ENCODE assay signal across 10 mouse cellular contexts in the genomic region with DNA sequence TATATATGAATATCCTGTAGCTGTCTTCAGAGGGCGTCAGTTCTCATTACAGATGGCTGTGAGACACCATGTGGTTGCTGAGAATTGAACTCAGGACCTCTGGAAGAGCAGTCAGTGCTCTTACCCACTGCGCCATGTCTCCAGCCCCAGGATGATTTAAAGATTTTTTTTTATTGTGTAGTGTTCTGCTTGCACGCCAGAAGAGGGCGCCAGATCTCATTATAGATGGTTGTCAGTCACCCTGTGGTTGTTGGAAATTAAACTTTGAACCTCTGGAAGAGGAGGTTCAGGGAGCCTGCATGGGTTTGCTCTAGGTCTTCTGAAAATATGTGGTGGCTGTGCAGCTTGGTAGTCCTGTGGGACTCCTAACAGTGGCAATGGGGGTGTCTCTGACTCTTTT. TPM values are rescaled to one million over a fixed set of nuclear protein-coding genes. Genes with fewer than 3 reads are reported as not detected.
DNase-seq lines count a peak whose midpoint lies in the region; ATAC-seq and TF ChIP-seq lines count a peak whose summit lies in the region.
"Had no signal": no experiment of that assay in that cellular context is flagged by ENCODE, and none has a peak within 500 bp of the region (broad histone marks: within the 10 kb centered on the region; RNA-seq: fewer than 3 reads in every experiment).

No protein-coding gene starts in this region.

- no peak overlapping the region for H3K9ac ChIP-seq in heart, embryonic 11.5 days (ENCODE audit: low read depth, low read length)
- no peak overlapping the region for H3K9ac ChIP-seq in liver, embryonic 11.5 days (ENCODE audit: low read depth, low read length)
- H3K9ac ChIP-seq: limb, embryonic 12.5 days had no signal

- 39% methylated on average over 4 of the region's 4 CpGs for WGBS in heart, embryonic 11.5 days (ENCODE audit: insufficient replicate concordance)
- WGBS in liver, embryonic 11.5 days: 26% methylated on average over 4 of the region's 4 CpGs
- 33% methylated on average over 4 of the region's 4 CpGs for WGBS in small intestine, adult 2 months

- no peaks in the 10 kb centered on the region for H3K9me3 ChIP-seq in heart, embryonic 11.5 days (replicated peaks; ENCODE audit: control insufficient read depth, low read length)
- H3K9me3 ChIP-seq in liver, embryonic 11.5 days (ENCODE audit: control insufficient read depth, low read length): no peaks in the 10 kb centered on the region

- H3K27me3 ChIP-seq in heart, embryonic 11.5 days (ENCODE audit: control insufficient read depth, insufficient read depth, low read length): no peaks in the 10 kb centered on the region
- no peaks in the 10 kb centered on the region for H3K27me3 ChIP-seq in liver, embryonic 11.5 days (replicated peaks; ENCODE audit: control insufficient read depth, insufficient read depth, low read length)
- H3K27me3 ChIP-seq in small intestine, adult 2 months (ENCODE audit: control insufficient read depth, insufficient read depth, low read length): no peaks in the 10 kb centered on the region
- H3K27me3 ChIP-seq: limb, embryonic 12.5 days had no signal

- no peak overlapping the region for H3K27ac ChIP-seq in heart, embryonic 11.5 days (ENCODE audit: low read depth, low read length)
- H3K27ac ChIP-seq in liver, embryonic 11.5 days (ENCODE audit: low read depth, low read length): no peak overlapping the region
- H3K27ac ChIP-seq in small intestine, adult 2 months (ENCODE audit: insufficient read depth, low read depth, low read length): peak overlapping the region; percentile 43; the same call in 1 of the 2 replicates
- H3K27ac ChIP-seq: limb, embryonic 12.5 days had no signal

- ATAC-seq in heart, embryonic 11.5 days (replicated peaks; ENCODE audit: insufficient number of reproducible peaks, low FRiP score, low TSS enrichment): no peak
- ATAC-seq in common myeloid progenitor, adult 5-6 weeks (replicated peaks; ENCODE audit: low read depth, poor library complexity, severe bottlenecking): peak; percentile 62
- ATAC-seq in liver, embryonic 11.5 days (replicated peaks; ENCODE audit: low FRiP score): no peak

- DNase-seq in heart, adult 11 months: peak; percentile 51
- peak; percentile 39 for DNase-seq in 3134 (ENCODE audit: extremely low read depth, insufficient read length, low spot score)
- peak; percentile 50 for DNase-seq in MEL-GATA-1-ER (ENCODE audit: extremely low read depth, low read depth)
- peak; percentile 46 for DNase-seq in liver, embryonic 11.5 days (ENCODE audit: low spot score)
- no peak for DNase-seq in layer of hippocampus, adult 8-10 months (ENCODE audit: low spot score in 2 of 2)

- TF ChIP-seq POLR2A in small intestine, adult 2 months (IDR thresholded peaks at IDR 0.05; ENCODE audit: low read depth, low read length): no peak

- no peak overlapping the region for H3K4me2 ChIP-seq in heart, embryonic 11.5 days
- no peak overlapping the region for H3K4me2 ChIP-seq in liver, embryonic 11.5 days
- H3K4me2 ChIP-seq: limb, embryonic 12.5 days had no signal

- no peak overlapping the region for H3K4me3 ChIP-seq in heart, embryonic 11.5 days (ENCODE audit: low read depth, low read length)
- no peak overlapping the region for H3K4me3 ChIP-seq in liver, embryonic 11.5 days (ENCODE audit: low read depth, low read length)
- H3K4me3 ChIP-seq in small intestine, adult 2 months (ENCODE audit: low read depth, low read length): no peak overlapping the region
- H3K4me3 ChIP-seq: limb, embryonic 12.5 days had no signal

- no peaks in the 10 kb centered on the region for H3K4me1 ChIP-seq in heart, embryonic 11.5 days (ENCODE audit: control insufficient read depth, insufficient read depth, low read length)
- H3K4me1 ChIP-seq in liver, embryonic 11.5 days (replicated peaks; ENCODE audit: control insufficient read depth, insufficient read depth, low read length): no peaks in the 10 kb centered on the region
- no peaks in the 10 kb centered on the region for H3K4me1 ChIP-seq in small intestine, adult 2 months (ENCODE audit: control insufficient read depth, insufficient read depth, insufficient read length, low read length)

- TF ChIP-seq CTCF in small intestine, adult 2 months (IDR thresholded peaks at IDR 0.05; ENCODE audit: extremely low read depth, insufficient read length, insufficient replicate concordance, low read depth, low read length): peak; percentile 35; the same call in 1 of the 2 replicates

- H3K36me3 ChIP-seq in heart, embryonic 11.5 days (ENCODE audit: control insufficient read depth, insufficient read depth, low read length): no peaks in the 10 kb centered on the region
- no peaks in the 10 kb centered on the region for H3K36me3 ChIP-seq in liver, embryonic 11.5 days (ENCODE audit: control insufficient read depth, insufficient read depth, low read length)
- H3K36me3 ChIP-seq in small intestine, adult 2 months (ENCODE audit: control insufficient read depth, insufficient read depth, low read length): no peaks in the 10 kb centered on the region
- H3K36me3 ChIP-seq: limb, embryonic 12.5 days had no signal

RNA-seq across cellular contexts. Expression of a gene that starts 5.4 kb away (rescaled TPM):
- 489 and 639 TPM in 2 replicates for polyA plus RNA-seq in heart, embryonic 11.5 days (2014; fragmentation: Nextera tagmentation; extraction: Ambion mirVana)
- total RNA-seq in common myeloid progenitor, adult 5-6 weeks (2017): 272 and 336 TPM in 2 replicates
- 491 and 541 TPM in 2 replicates for polyA plus RNA-seq in liver, embryonic 11.5 days (2014; fragmentation: Nextera tagmentation; extraction: Ambion mirVana)
- polyA plus RNA-seq in small intestine, adult 2 months (2012; rRNA removed): 937 and 1,104 TPM in 2 replicates
- 100 to 1,000 TPM; 168 to 236 (median 196) TPM for total RNA-seq in layer of hippocampus, adult 8-10 months (2022)

RNA-seq across cellular contexts. Expression of a gene that starts 5.4 kb away (rescaled TPM):
- polyA plus RNA-seq in heart, embryonic 11.5 days (2014; fragmentation: Nextera tagmentation; extraction: Ambion mirVana): 2.7 and 3.4 TPM in 2 replicates
- total RNA-seq in common myeloid progenitor, adult 5-6 weeks (2017): 3.2 TPM in 1 of 2 replicates, not detected in the other
- 1.6 and 1.7 TPM in 2 replicates for polyA plus RNA-seq in liver, embryonic 11.5 days (2014; fragmentation: Nextera tagmentation; extraction: Ambion mirVana)
- polyA plus RNA-seq in small intestine, adult 2 months (2012; rRNA removed): 0.80 and 0.84 TPM in 2 replicates
- total RNA-seq in layer of hippocampus, adult 8-10 months (2022): 1 to 10 TPM; 4.5 to 6.9 (median 5.3) TPM

RNA-seq across cellular contexts. Expression of a gene that starts 21.2 kb away (rescaled TPM):
- polyA plus RNA-seq in heart, embryonic 11.5 days (2014; fragmentation: Nextera tagmentation; extraction: Ambion mirVana): 0.03 TPM in 1 of 2 replicates, not detected in the other
- not detected in 2 replicates for total RNA-seq in common myeloid progenitor, adult 5-6 weeks (2017)
- not detected in 2 replicates for polyA plus RNA-seq in liver, embryonic 11.5 days (2014; fragmentation: Nextera tagmentation; extraction: Ambion mirVana)
- 0.55 and 1.0 TPM in 2 replicates for polyA plus RNA-seq in small intestine, adult 2 months (2012; rRNA removed)
- total RNA-seq in layer of hippocampus, adult 8-10 months (2022): 1 to 10 TPM in 1 of 4 experiments, under 1 TPM in 3; 0.56 to 1.0 (median 0.75) TPM
- polyA plus RNA-seq: limb, embryonic 12.5 days; stomach, embryonic 16.5 days had no signal

RNA-seq across cellular contexts. Expression of a gene that starts 35.9 kb away (rescaled TPM):
- polyA plus RNA-seq in heart, embryonic 11.5 days (2014; fragmentation: Nextera tagmentation; extraction: Ambion mirVana): 1.6 and 2.4 TPM in 2 replicates
- total RNA-seq in common myeloid progenitor, adult 5-6 weeks (2017): not detected in 2 replicates
- 2.6 and 4.3 TPM in 2 replicates for polyA plus RNA-seq in liver, embryonic 11.5 days (2014; fragmentation: Nextera tagmentation; extraction: Ambion mirVana)
- 1.2 and 2.7 TPM in 2 replicates for polyA plus RNA-seq in small intestine, adult 2 months (2012; rRNA removed)
- total RNA-seq in layer of hippocampus, adult 8-10 months (2022): not detected

RNA-seq across cellular contexts. Expression of a gene that starts 40.8 kb away (rescaled TPM):
- 603 and 608 TPM in 2 replicates for polyA plus RNA-seq in heart, embryonic 11.5 days (2014; fragmentation: Nextera tagmentation; extraction: Ambion mirVana)
- total RNA-seq in common myeloid progenitor, adult 5-6 weeks (2017): 300 and 324 TPM in 2 replicates
- 385 and 481 TPM in 2 replicates for polyA plus RNA-seq in liver, embryonic 11.5 days (2014; fragmentation: Nextera tagmentation; extraction: Ambion mirVana)
- polyA plus RNA-seq in small intestine, adult 2 months (2012; rRNA removed): 475 and 539 TPM in 2 replicates
- total RNA-seq in layer of hippocampus, adult 8-10 months (2022): 100 to 1,000 TPM; 111 to 162 (median 132) TPM

Comparison
In these comparisons a context has a peak if more than half of its experiments do, and no peak if none do; other contexts are left out.
1. DNase-seq: peak in heart, adult 11 months (single experiment), 3134 (single experiment), MEL-GATA-1-ER (single experiment) and liver, embryonic 11.5 days (single experiment); none in layer of hippocampus, adult 8-10 months (0 of 2).